Comparison of ENCODE assay signal across 8 mouse cellular contexts in genomic region chr9:44733671-44734523, GRCm38 (mm10). TPM values are rescaled to one million over a fixed set of nuclear protein-coding genes. Genes with fewer than 3 reads are reported as not detected.
DNase-seq lines count a peak whose midpoint lies in the region; ATAC-seq and TF ChIP-seq lines count a peak whose summit lies in the region.

No protein-coding gene starts in this region.

- TF ChIP-seq CTCF in spleen, adult 2 months (IDR thresholded peaks at IDR 0.05; ENCODE audit: extremely low read depth, insufficient read depth, insufficient read length, insufficient replicate concordance), result no peak

- no peaks in the 10 kb centered on the region for H3K36me3 ChIP-seq in spleen, adult 2 months (ENCODE audit: control insufficient read depth, insufficient read depth, low read length)
- no peaks in the 10 kb centered on the region for H3K36me3 ChIP-seq in hindbrain, embryonic 15.5 days
- H3K36me3 ChIP-seq in midbrain, embryonic 15.5 days (replicated peaks), result no peaks in the 10 kb centered on the region

- DNase-seq in spleen, adult 2 months (ENCODE audit: low read depth in 1 of 2, low spot score in 2 of 2), result peak in 1 of 2 experiments; percentile 18
- DNase-seq in spleen, postnatal 14 days (ENCODE audit: low spot score in 2 of 2), result no peak
- peak; percentile 44 to 64 for DNase-seq in cerebellum, adult 18-20 months
- DNase-seq in gastrocnemius, adult 8-10 months (ENCODE audit: low spot score in 2 of 2), result peak; percentile 74 to 81
- DNase-seq in liver, result peak; percentile 30
- DNase-seq in thymus, postnatal 25 days, result peak; percentile 32

- ATAC-seq in hindbrain, embryonic 15.5 days (ENCODE audit: low FRiP score, low read depth), result peak; percentile 70
- peak; percentile 62 for ATAC-seq in midbrain, embryonic 15.5 days (replicated peaks)

- TF ChIP-seq POLR2A in spleen, adult 2 months (IDR thresholded peaks at IDR 0.05; ENCODE audit: low read depth, low read length), result no peak

- H3K27me3 ChIP-seq in spleen, adult 2 months (ENCODE audit: control insufficient read depth, insufficient read depth, low read length), result peaks cover 14% of the 10 kb centered on the region
- H3K27me3 ChIP-seq in hindbrain, embryonic 15.5 days, result peaks cover 10% of the 10 kb centered on the region; the same call in 1 of the 2 replicates
- peaks cover 11% of the 10 kb centered on the region for H3K27me3 ChIP-seq in midbrain, embryonic 15.5 days (replicated peaks)

- H3K9ac ChIP-seq in hindbrain, embryonic 15.5 days, result peak overlapping the region; percentile 54
- peak overlapping the region; percentile 55 for H3K9ac ChIP-seq in midbrain, embryonic 15.5 days

- 5% methylated on average over 67 of the region's 79 CpGs for WGBS in spleen, adult 2 months
- WGBS in hindbrain, embryonic 15.5 days, result under 1% methylated on average over 79 of the region's 79 CpGs
- WGBS in midbrain, embryonic 15.5 days, result under 1% methylated on average over 77 of the region's 79 CpGs

- peak overlapping the region; percentile 100 for H3K4me2 ChIP-seq in hindbrain, embryonic 15.5 days
- H3K4me2 ChIP-seq in midbrain, embryonic 15.5 days, result peak overlapping the region; percentile 97

- peak overlapping the region; percentile 37 for H3K4me3 ChIP-seq in spleen, adult 2 months (ENCODE audit: extremely low read depth, insufficient read depth, insufficient read length)
- H3K4me3 ChIP-seq in hindbrain, embryonic 15.5 days, result peak overlapping the region; percentile 55
- H3K4me3 ChIP-seq in midbrain, embryonic 15.5 days, result peak overlapping the region; percentile 49

- peaks cover 7% of the 10 kb centered on the region for H3K4me1 ChIP-seq in spleen, adult 2 months (ENCODE audit: control insufficient read depth, insufficient read depth, insufficient read length)
- H3K4me1 ChIP-seq in hindbrain, embryonic 15.5 days (replicated peaks), result peaks cover 24% of the 10 kb centered on the region
- peaks cover 20% of the 10 kb centered on the region for H3K4me1 ChIP-seq in midbrain, embryonic 15.5 days

- H3K9me3 ChIP-seq in hindbrain, embryonic 15.5 days, result no peaks in the 10 kb centered on the region
- H3K9me3 ChIP-seq in midbrain, embryonic 15.5 days, result no peaks in the 10 kb centered on the region

- H3K27ac ChIP-seq in spleen, adult 2 months (ENCODE audit: insufficient read depth, low read length), result peak overlapping the region; percentile 44
- H3K27ac ChIP-seq in hindbrain, embryonic 15.5 days (replicated peaks), result peak overlapping the region; percentile 65
- 0 out of 2 replicates have a peak overlapping the region, but pooled peaks have one; percentile 4 for H3K27ac ChIP-seq in midbrain, embryonic 15.5 days

RNA-seq across cellular contexts. Expression of gene Phldb1, which starts 1.1 kb away (rescaled TPM):
- 12.3 and 16.0 TPM in 2 replicates for polyA plus RNA-seq in spleen, adult 2 months (2012; rRNA removed)
- 10 to 100 TPM; 20.0 to 33.0 (median 32.5) TPM for total RNA-seq in gastrocnemius, adult 8-10 months (2022)
- 46.4 and 46.8 TPM in 2 replicates for polyA plus RNA-seq in hindbrain, embryonic 15.5 days (2015; fragmentation: Nextera tagmentation; extraction: Ambion mirVana)
- polyA plus RNA-seq in midbrain, embryonic 15.5 days (2015; fragmentation: Nextera tagmentation; extraction: Ambion mirVana), result 56.5 and 58.9 TPM in 2 replicates

RNA-seq across cellular contexts. Expression of gene Arcn1, which starts 33.7 kb away (rescaled TPM):
- polyA plus RNA-seq in spleen, adult 2 months (2012; rRNA removed), result 18.1 and 18.7 TPM in 2 replicates
- 10 to 100 TPM; 73.3 to 85.5 (median 80.4) TPM for total RNA-seq in gastrocnemius, adult 8-10 months (2022)
- 130 and 135 TPM in 2 replicates for polyA plus RNA-seq in hindbrain, embryonic 15.5 days (2015; fragmentation: Nextera tagmentation; extraction: Ambion mirVana)
- polyA plus RNA-seq in midbrain, embryonic 15.5 days (2015; fragmentation: Nextera tagmentation; extraction: Ambion mirVana), result 134 and 136 TPM in 2 replicates

RNA-seq across cellular contexts. Expression of gene Ift46, which starts 33.8 kb away (rescaled TPM):
- 14.6 and 22.1 TPM in 2 replicates for polyA plus RNA-seq in spleen, adult 2 months (2012; rRNA removed)
- 10 to 100 TPM; 18.0 to 33.4 (median 22.4) TPM for total RNA-seq in gastrocnemius, adult 8-10 months (2022)
- polyA plus RNA-seq in hindbrain, embryonic 15.5 days (2015; fragmentation: Nextera tagmentation; extraction: Ambion mirVana), result 153 and 158 TPM in 2 replicates
- 168 and 169 TPM in 2 replicates for polyA plus RNA-seq in midbrain, embryonic 15.5 days (2015; fragmentation: Nextera tagmentation; extraction: Ambion mirVana)

Comparison
In these comparisons a context has a peak if more than half of its experiments do, and no peak if none do; other contexts are left out.
1. DNase-seq: peak in cerebellum, adult 18-20 months (2 of 2), gastrocnemius, adult 8-10 months (2 of 2), liver (single experiment) and thymus, postnatal 25 days (single experiment); none in spleen, postnatal 14 days (0 of 2).
2. H3K27ac ChIP-seq: peak in every context shown above with its lines; median percentile 65 in hindbrain, embryonic 15.5 days; 44 in spleen, adult 2 months; 4 in midbrain, embryonic 15.5 days.
3. Peak in every context shown above with its lines, with median percentiles within 50 percentile points of each other: H3K4me3 ChIP-seq.